Mouse (Mus musculus) stomach, embryonic 16.5 days (tissue): ENCODE data around the gene Spdl1. TPM values are rescaled to one million over a fixed set of nuclear protein-coding genes. Genes with fewer than 3 reads are reported as not detected.

Source experiments
- polyA plus RNA-seq: library from polyadenylated mRNA; unstranded; fragments of >200 nt; fragmentation: Nextera tagmentation; extraction: Ambion mirVana; gene quantifications from 2 replicates; pipeline ENCODE4 v1.2.1, GENCODE M21; 2015

Spdl1 gene
- polyA plus RNA-seq, 1 experiment from 2014 or later: 16.3 TPM

Other genes with a start within 250 kb of the Spdl1 start
- 2.3 and 2.9 TPM in 2 replicates for gene Dock2, start 49.7 kb downstream of the Spdl1 start, polyA plus RNA-seq